Mouse (Mus musculus) thymus, adult 2 months (tissue): ENCODE measurements around the gene Slc44a3. TPM values are rescaled to one million over a fixed set of nuclear protein-coding genes. Genes with fewer than 3 reads are reported as not detected.

Source experiments
- DNase-seq: peaks from one replicate; pipeline ENCODE4 v3.0.0; 2021
- H3K27ac ChIP-seq: fragments of 200-500 bp; 2 replicates; pipeline ENCODE4 v1.5.1; 2012; ENCODE audit warnings: low read length, control low read depth; ENCODE audit not compliant: control insufficient read depth, insufficient read depth
- H3K27me3 ChIP-seq: fragments of 200-500 bp; 2 replicates; pipeline ENCODE4 v1.6.1; 2012; ENCODE audit warnings: mild to moderate bottlenecking, low read length, moderate library complexity, mixed read lengths; ENCODE audit not compliant: control insufficient read depth, insufficient read depth
- H3K36me3 ChIP-seq: fragments of 200-500 bp; 2 replicates; pipeline ENCODE4 v1.6.1; 2012; ENCODE audit warnings: mild to moderate bottlenecking, low read length, moderate library complexity; ENCODE audit not compliant: control insufficient read depth, insufficient read depth
- H3K4me1 ChIP-seq: fragments of 200-500 bp; replicated peaks from 2 replicates; pipeline ENCODE4 v1.6.1; 2012; ENCODE audit warnings: low read length; ENCODE audit not compliant: control insufficient read depth, insufficient read depth
- H3K4me3 ChIP-seq: fragments of 200-500 bp; 2 replicates; pipeline ENCODE4 v1.5.1; 2012; ENCODE audit warnings: mild to moderate bottlenecking, low read length, control low read depth, moderate library complexity; ENCODE audit not compliant: control insufficient read depth, insufficient read depth
- CTCF ChIP-seq: fragments of 200-500 bp; IDR thresholded peaks from 2 replicates; pipeline ENCODE4 v1.5.1; 2012; ENCODE audit warnings: mild to moderate bottlenecking, control low read depth, low read length, moderate library complexity, borderline replicate concordance; ENCODE audit not compliant: control insufficient read depth, poor library complexity, insufficient read depth; ENCODE audit errors: extremely low read depth
- POLR2A ChIP-seq: fragments of 200-500 bp; IDR thresholded peaks from 2 replicates; pipeline ENCODE4 v1.6.1; 2012; ENCODE audit warnings: mild to moderate bottlenecking, low read length, control low read depth, moderate library complexity; ENCODE audit not compliant: control insufficient read depth, poor library complexity, insufficient read depth; ENCODE audit errors: extremely low read depth
- WGBS: fragments of 180-500 bp; shearing (Covaris S2); methylation state at CpG from one replicate; pipeline ENCODE4 v1.1.7; 2018; 5-methylcytosine and 5-hydroxymethylcytosine counted together
- polyA plus RNA-seq: library from polyadenylated mRNA; depleted of rRNA; stranded (reverse); fragments of >200 nt; gene quantifications from 2 replicates; pipeline ENCODE4 v1.2.3, GENCODE M21; 2012

The Slc44a3 gene
- polyA plus RNA-seq, 1 experiment: 0.82 TPM

GRCm38 (mm10) chr3:121442288-121442687 lies 89.9 kb downstream of the Slc44a3 start:
- Histone ChIP-seq H3K4me1 (peaks cover 43% of the 10 kb centered on the region), H3K4me3 (no peak overlapping the region), H3K27ac (no peak overlapping the region), H3K27me3 (no peaks in the 10 kb centered on the region), H3K36me3 (no peaks in the 10 kb centered on the region)
- DNase-seq: no peak
- TF ChIP-seq POLR2A: no peak
- TF ChIP-seq CTCF: no peak
- 68% methylated on average over 5 of the region's 5 CpGs for WGBS

- Histone ChIP-seq H3K36me3 (no peaks in the 10 kb centered on the region), H3K4me3 (no peak overlapping the region), H3K27ac (no peak overlapping the region), H3K27me3 (no peaks in the 10 kb centered on the region), H3K4me1 (peaks cover 46% of the 10 kb centered on the region)
- 96% methylated on average over 12 of the region's 12 CpGs for WGBS
- TF ChIP-seq CTCF (no peak), POLR2A (no peak)
- DNase-seq: no peak
These were observed 90.7 kb downstream of the Slc44a3 start for GRCm38 (mm10) chr3:121441504-121441903.

GRCm38 (mm10) chr3:121439623-121440161 lies 92.5 kb downstream of the Slc44a3 start:
- H3K27ac ChIP-seq: no peak overlapping the region
- no peaks in the 10 kb centered on the region for H3K27me3 ChIP-seq
- H3K36me3 ChIP-seq: no peaks in the 10 kb centered on the region
- 95% methylated on average over 11 of the region's 11 CpGs for WGBS
- no peak for DNase-seq
- no peak overlapping the region for H3K4me3 ChIP-seq
- H3K4me1 ChIP-seq: peaks cover 40% of the 10 kb centered on the region
- TF ChIP-seq POLR2A (no peak), CTCF (no peak)

- Histone ChIP-seq H3K36me3 (no peaks in the 10 kb centered on the region), H3K4me1 (peaks cover 28% of the 10 kb centered on the region), H3K27ac (no peak overlapping the region), H3K4me3 (no peak overlapping the region), H3K27me3 (no peaks in the 10 kb centered on the region)
- DNase-seq: no peak
- 51% methylated on average over 7 of the region's 7 CpGs for WGBS
- TF ChIP-seq POLR2A (no peak), CTCF (no peak)
These were observed 94.2 kb downstream of the Slc44a3 start for GRCm38 (mm10) chr3:121437996-121438395.

- H3K27ac ChIP-seq: no peak overlapping the region
- 78% methylated on average over 7 of the region's 7 CpGs for WGBS
- no peak overlapping the region for H3K4me3 ChIP-seq
- H3K27me3 ChIP-seq: no peaks in the 10 kb centered on the region
- DNase-seq: no peak
- H3K36me3 ChIP-seq: no peaks in the 10 kb centered on the region
- TF ChIP-seq CTCF (no peak), POLR2A (no peak)
- H3K4me1 ChIP-seq: peaks cover 20% of the 10 kb centered on the region
These were observed 95.1 kb downstream of the Slc44a3 start for GRCm38 (mm10) chr3:121437070-121437469.

GRCm38 (mm10) chr3:121435296-121435695 lies 96.9 kb downstream of the Slc44a3 start:
- H3K4me3 ChIP-seq: no peak overlapping the region
- H3K27me3 ChIP-seq: no peaks in the 10 kb centered on the region
- no peak for DNase-seq
- H3K4me1 ChIP-seq: peaks cover 23% of the 10 kb centered on the region
- 89% methylated on average over 5 of the region's 5 CpGs for WGBS
- no peak overlapping the region for H3K27ac ChIP-seq
- TF ChIP-seq POLR2A (no peak), CTCF (no peak)
- H3K36me3 ChIP-seq: no peaks in the 10 kb centered on the region

- TF ChIP-seq CTCF (no peak), POLR2A (no peak)
- no peak overlapping the region for H3K27ac ChIP-seq
- DNase-seq: no peak
- no peaks in the 10 kb centered on the region for H3K36me3 ChIP-seq
- H3K4me3 ChIP-seq: no peak overlapping the region
- no peaks in the 10 kb centered on the region for H3K27me3 ChIP-seq
- H3K4me1 ChIP-seq: peaks cover 18% of the 10 kb centered on the region
- 91% methylated on average over 8 of the region's 8 CpGs for WGBS
These were observed 98.2 kb downstream of the Slc44a3 start for GRCm38 (mm10) chr3:121433968-121434533.
